In the genomic region with DNA sequence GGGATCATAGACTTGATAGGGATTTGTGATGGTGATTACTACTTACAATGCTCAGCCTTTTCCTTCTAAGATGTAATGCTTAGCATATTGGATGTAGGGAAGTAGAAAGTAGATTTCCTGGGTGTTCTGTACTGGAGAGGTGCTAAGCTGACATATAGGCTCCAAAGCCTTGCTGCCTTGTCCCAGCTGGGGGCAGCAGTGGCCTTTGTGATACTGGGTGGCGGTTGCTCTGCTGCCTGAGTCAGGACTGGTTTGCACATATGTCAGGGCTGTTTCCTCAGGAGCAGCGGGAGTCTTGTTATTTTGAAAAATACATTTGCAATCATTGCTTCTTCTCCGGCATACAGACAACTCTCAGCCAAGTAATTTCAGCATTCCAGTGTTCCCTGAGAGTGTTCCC, we compare ENCODE assay signal across 8 mouse cellular contexts. TPM values are rescaled to one million over a fixed set of nuclear protein-coding genes. Genes with fewer than 3 reads are reported as not detected.
DNase-seq lines count a peak whose midpoint lies in the region; ATAC-seq lines count a peak whose summit lies in the region.

No protein-coding gene starts in this region.

- ATAC-seq in embryonic facial prominence, embryonic 11.5 days (replicated peaks; ENCODE audit: insufficient number of reproducible peaks, low FRiP score, low TSS enrichment, low read depth) = no peak
- ATAC-seq in neural tube, embryonic 14.5 days (ENCODE audit: low read depth) = peak; percentile 89; the same call in 1 of the 2 replicates
- ATAC-seq in megakaryocyte, adult 5-6 weeks (ENCODE audit: poor library complexity, severe bottlenecking) = no peak

- H3K9me3 ChIP-seq in embryonic facial prominence, embryonic 11.5 days (replicated peaks; ENCODE audit: control insufficient read depth, low read length) = no peaks in the 10 kb centered on the region
- no peaks in the 10 kb centered on the region for H3K9me3 ChIP-seq in neural tube, embryonic 14.5 days (ENCODE audit: control insufficient read depth, low read length)

- H3K4me1 ChIP-seq in embryonic facial prominence, embryonic 11.5 days (ENCODE audit: control insufficient read depth, insufficient read depth, low read length) = no peaks in the 10 kb centered on the region
- no peaks in the 10 kb centered on the region for H3K4me1 ChIP-seq in neural tube, embryonic 14.5 days (ENCODE audit: control insufficient read depth, insufficient read depth, low read length)

- H3K27ac ChIP-seq in embryonic facial prominence, embryonic 11.5 days (replicated peaks; ENCODE audit: low read depth, low read length) = no peak overlapping the region
- H3K27ac ChIP-seq in neural tube, embryonic 14.5 days (ENCODE audit: low read depth, low read length) = no peak overlapping the region

- H3K4me2 ChIP-seq in embryonic facial prominence, embryonic 11.5 days (ENCODE audit: low read depth, low read length) = no peak overlapping the region
- H3K4me2 ChIP-seq in neural tube, embryonic 14.5 days (ENCODE audit: low read depth, low read length) = no peak overlapping the region

- no peak overlapping the region for H3K9ac ChIP-seq in embryonic facial prominence, embryonic 11.5 days (replicated peaks; ENCODE audit: low read length)
- no peak overlapping the region for H3K9ac ChIP-seq in neural tube, embryonic 14.5 days (replicated peaks; ENCODE audit: low read depth, low read length)

- 67% methylated on average over 3 of the region's 3 CpGs for WGBS in embryonic facial prominence, embryonic 11.5 days
- WGBS in neural tube, embryonic 14.5 days = 62% methylated on average over 3 of the region's 3 CpGs

- H3K4me3 ChIP-seq in embryonic facial prominence, embryonic 11.5 days (ENCODE audit: low read depth, low read length) = no peak overlapping the region
- H3K4me3 ChIP-seq in neural tube, embryonic 14.5 days (ENCODE audit: low read depth, low read length) = no peak overlapping the region

- peak; percentile 47 to 49 for DNase-seq in heart, postnatal 10 days
- DNase-seq in heart, adult 9 months (ENCODE audit: low spot score in 2 of 2) = no peak
- DNase-seq in right cerebral cortex, postnatal 14 days = peak; percentile 42
- DNase-seq in right cerebral cortex, postnatal 36 days (ENCODE audit: low spot score in 2 of 2) = no peak
- DNase-seq in embryonic facial prominence, embryonic 11.5 days (ENCODE audit: low spot score) = peak; percentile 53
- DNase-seq in right cerebral cortex, postnatal 25 days = no peak

- no peaks in the 10 kb centered on the region for H3K36me3 ChIP-seq in embryonic facial prominence, embryonic 11.5 days (replicated peaks; ENCODE audit: control insufficient read depth, insufficient read depth, low read depth, low read length)
- no peaks in the 10 kb centered on the region for H3K36me3 ChIP-seq in neural tube, embryonic 14.5 days (ENCODE audit: control insufficient read depth, insufficient read depth, low read length)

- intact Hi-C loops in heart, postnatal 10 days (cut with DNase I) = loop anchor here (10.0 kb wide), 1 partner anchor 824 kb away; no protein-coding TSS in a partner anchor

- H3K27me3 ChIP-seq in embryonic facial prominence, embryonic 11.5 days (ENCODE audit: control insufficient read depth, insufficient read depth, low read length) = no peaks in the 10 kb centered on the region
- H3K27me3 ChIP-seq in neural tube, embryonic 14.5 days (ENCODE audit: control insufficient read depth, insufficient read depth, low read length) = no peaks in the 10 kb centered on the region

RNA-seq across cellular contexts. Expression of gene Fam173b, which starts 9.4 kb away (rescaled TPM):
- total RNA-seq in heart, postnatal 10 days (2021) = 10 to 100 TPM; 15.3 to 16.4 TPM
- 11.4 and 14.6 TPM in 2 replicates for polyA plus RNA-seq in embryonic facial prominence, embryonic 11.5 days (2014; fragmentation: Nextera tagmentation; extraction: Ambion mirVana)
- 10.2 and 12.2 TPM in 2 replicates for polyA plus RNA-seq in neural tube, embryonic 14.5 days (2014; fragmentation: Nextera tagmentation; extraction: Ambion mirVana)
- total RNA-seq in megakaryocyte, adult 5-6 weeks (2015) = 7.0 and 10.5 TPM in 2 replicates
- 5.6 and 8.0 TPM in 2 replicates for total RNA-seq in megakaryocyte, adult 5-6 weeks (2017)

RNA-seq across cellular contexts. Expression of gene Cct5, which starts 9.4 kb away (rescaled TPM):
- total RNA-seq in heart, postnatal 10 days (2021) = 100 to 1,000 TPM; 176 to 187 TPM
- 820 and 828 TPM in 2 replicates for polyA plus RNA-seq in embryonic facial prominence, embryonic 11.5 days (2014; fragmentation: Nextera tagmentation; extraction: Ambion mirVana)
- polyA plus RNA-seq in neural tube, embryonic 14.5 days (2014; fragmentation: Nextera tagmentation; extraction: Ambion mirVana) = 498 and 536 TPM in 2 replicates
- total RNA-seq in megakaryocyte, adult 5-6 weeks (2015) = 274 and 308 TPM in 2 replicates
- total RNA-seq in megakaryocyte, adult 5-6 weeks (2017) = 263 and 265 TPM in 2 replicates

RNA-seq across cellular contexts. Expression of gene Cmbl, which starts 45.8 kb away (rescaled TPM):
- total RNA-seq in heart, postnatal 10 days (2021) = 10 to 100 TPM; 24.8 to 26.4 TPM
- 1.2 and 1.4 TPM in 2 replicates for polyA plus RNA-seq in embryonic facial prominence, embryonic 11.5 days (2014; fragmentation: Nextera tagmentation; extraction: Ambion mirVana)
- polyA plus RNA-seq in neural tube, embryonic 14.5 days (2014; fragmentation: Nextera tagmentation; extraction: Ambion mirVana) = 1.7 and 5.6 TPM in 2 replicates
- 0.46 TPM in 1 of 2 replicates, not detected in the other for total RNA-seq in megakaryocyte, adult 5-6 weeks (2015)
- 0.48 TPM in 1 of 2 replicates, not detected in the other for total RNA-seq in megakaryocyte, adult 5-6 weeks (2017)

Comparison
In these comparisons a context has a peak if more than half of its experiments do, and no peak if none do; other contexts are left out.
1. DNase-seq: peak in heart, postnatal 10 days (2 of 2), right cerebral cortex, postnatal 14 days (single experiment) and embryonic facial prominence, embryonic 11.5 days (single experiment); none in heart, adult 9 months (0 of 2), right cerebral cortex, postnatal 36 days (0 of 2) and right cerebral cortex, postnatal 25 days (single experiment).
2. RNA of gene Cmbl, which starts 45.8 kb away (total RNA-seq): 24.8 to 26.4 TPM in heart, postnatal 10 days; 0.46 to 0.48 TPM in megakaryocyte, adult 5-6 weeks; every median in the first group is over 10 times any median in the second.